Mouse (Mus musculus): ENCODE measurements around the gene Tnfrsf11a.

Gene Tnfrsf11a

DNA sequence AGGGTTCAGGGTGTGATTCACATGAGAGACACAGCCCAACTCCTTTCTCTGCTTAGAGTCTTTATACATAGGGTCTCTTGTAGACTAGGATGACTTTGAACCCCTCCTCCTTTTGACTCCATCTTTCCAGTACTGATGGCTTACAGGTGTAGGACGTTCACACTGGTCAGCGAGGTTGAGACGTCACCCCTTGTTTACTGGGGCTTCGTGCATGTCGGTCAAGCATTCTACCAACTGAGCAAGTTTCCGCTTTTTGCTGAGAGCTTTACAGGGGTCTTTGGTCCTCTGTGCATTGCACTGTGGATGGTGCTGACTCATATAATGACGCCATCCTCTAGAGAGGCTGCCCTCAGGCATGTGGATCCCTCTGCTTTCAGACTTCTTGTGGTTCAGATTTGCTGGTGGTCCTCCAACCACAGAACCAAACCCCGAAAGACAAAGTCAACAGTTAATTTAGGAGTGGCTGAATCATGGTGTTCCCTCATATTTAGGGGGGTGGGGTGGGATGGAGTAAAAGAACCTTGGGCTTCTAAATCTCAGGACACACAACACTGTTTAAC is 47.3 kb downstream of the Tnfrsf11a start:
- no peak for DNase-seq (ENCODE audit: low spot score)

- DNase-seq (ENCODE audit: low spot score): no peak
Observed at GRCm38 (mm10) chr1:105829171-105829570, 48.7 kb downstream of the Tnfrsf11a start.

DNA sequence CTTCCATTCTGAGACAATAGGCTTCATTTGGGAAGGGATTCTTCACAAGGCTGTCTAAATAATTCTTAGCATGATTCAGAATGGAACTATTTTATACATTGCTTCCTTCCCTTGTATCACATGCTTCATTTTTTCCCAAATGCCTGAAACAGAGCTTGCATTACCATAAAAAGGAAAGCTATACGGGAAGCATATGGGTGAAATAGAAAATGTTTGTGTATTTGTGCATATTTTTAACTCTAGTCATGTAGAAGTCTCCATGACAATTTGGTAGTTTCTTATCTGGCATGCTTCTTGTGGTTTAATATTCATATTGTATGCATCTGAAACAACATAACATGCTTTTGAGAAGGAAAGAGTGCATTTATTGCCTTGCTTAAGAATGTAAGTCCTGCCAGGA is 52.3 kb downstream of the Tnfrsf11a start:
- no peak for DNase-seq (ENCODE audit: low spot score)

- DNase-seq (ENCODE audit: low spot score): no peak
Observed at GRCm38 (mm10) chr1:105842950-105843349, 62.4 kb downstream of the Tnfrsf11a start.

DNA sequence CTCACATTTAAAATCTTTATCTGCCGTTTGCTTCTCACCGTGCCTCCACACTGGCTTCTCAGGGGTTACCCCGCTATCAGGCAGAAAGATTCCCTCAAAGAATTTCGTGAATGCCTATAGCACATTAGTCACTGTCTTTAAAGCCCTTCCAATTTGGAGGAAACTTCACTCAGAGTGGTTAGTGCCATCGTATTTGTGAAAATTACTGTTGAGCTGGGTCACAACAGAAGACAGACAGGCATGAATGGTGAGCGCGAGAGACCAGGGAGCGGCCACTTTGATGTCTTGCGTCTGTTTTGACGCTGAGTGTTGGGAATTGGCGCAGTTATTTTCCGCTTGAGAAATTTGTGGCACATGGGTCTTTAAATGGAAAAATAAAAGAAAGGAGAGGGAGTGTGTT is 62.9 kb downstream of the Tnfrsf11a start:
- no peak for DNase-seq (ENCODE audit: low spot score)

DNA sequence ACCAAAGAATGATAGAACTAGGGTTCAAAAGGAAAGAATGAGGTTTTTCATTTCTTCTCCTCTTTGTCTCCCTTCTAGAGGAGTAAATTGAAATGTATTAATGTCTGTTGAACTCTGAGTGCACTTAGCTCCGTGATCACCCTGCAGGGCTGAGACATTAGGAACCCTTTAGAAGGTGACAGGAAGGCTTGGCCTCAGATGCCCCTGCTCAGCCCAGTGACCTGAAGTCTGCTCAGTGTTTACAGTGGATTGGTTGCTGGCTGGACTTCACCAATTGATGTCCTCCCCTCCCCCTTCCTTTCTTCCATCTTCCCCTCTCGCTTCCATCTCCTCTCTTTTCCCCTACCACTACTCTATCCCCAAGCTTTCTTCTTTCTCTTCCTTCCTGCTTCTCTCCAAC is 63.3 kb downstream of the Tnfrsf11a start:
- no peak for DNase-seq (ENCODE audit: low spot score)

DNA sequence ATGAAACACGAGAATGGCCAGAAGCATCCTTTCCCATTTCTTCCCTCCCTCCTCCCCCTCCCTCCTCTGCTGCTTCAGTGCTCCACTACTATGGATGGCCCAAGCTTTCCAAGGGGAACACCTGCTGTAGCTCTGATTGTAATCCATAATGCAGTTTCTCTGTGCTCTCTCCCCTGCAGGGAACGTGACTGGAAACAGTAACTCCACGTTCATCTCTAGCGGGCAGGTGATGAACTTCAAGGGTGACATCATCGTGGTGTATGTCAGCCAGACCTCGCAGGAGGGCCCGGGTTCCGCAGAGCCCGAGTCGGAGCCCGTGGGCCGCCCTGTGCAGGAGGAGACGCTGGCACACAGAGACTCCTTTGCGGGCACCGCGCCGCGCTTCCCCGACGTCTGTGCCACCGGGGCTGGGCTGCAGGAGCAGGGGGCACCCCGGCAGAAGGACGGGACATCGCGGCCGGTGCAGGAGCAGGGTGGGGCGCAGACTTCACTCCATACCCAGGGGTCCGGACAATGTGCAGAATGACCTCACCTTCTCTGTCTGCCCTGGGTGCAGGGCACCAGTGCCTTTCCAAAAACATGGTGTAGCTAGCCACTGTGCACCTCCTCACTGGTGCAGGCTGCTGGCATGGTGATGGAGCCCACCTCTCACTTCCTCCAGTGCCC is 64.0 kb downstream of the Tnfrsf11a start:
- no peak for DNase-seq (ENCODE audit: low spot score)

DNA sequence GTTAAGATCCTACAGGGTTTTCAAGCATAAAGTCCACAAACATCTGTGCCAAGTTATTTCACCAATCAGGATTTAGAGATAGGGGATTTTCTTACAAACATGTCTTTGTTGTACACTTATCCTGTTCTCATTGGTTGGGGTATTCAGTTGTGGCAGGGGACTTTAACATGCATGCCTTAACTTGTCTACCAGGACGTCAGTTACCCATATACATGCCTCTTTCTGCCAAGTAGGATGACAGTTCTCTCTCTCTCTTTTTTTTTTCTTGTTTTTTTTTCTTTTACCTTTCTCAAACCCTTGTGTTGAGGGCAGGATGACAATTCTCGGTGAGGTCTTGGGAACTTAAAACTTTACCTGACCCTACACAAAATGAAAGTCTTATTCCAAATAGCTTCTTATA is 65.9 kb downstream of the Tnfrsf11a start:
- DNase-seq (ENCODE audit: low spot score): no peak

GRCm38 (mm10) chr1:105848806-105849205 is 68.3 kb downstream of the Tnfrsf11a start:
- no peak for DNase-seq (ENCODE audit: low spot score)

- DNase-seq (ENCODE audit: low spot score): no peak
Observed at GRCm38 (mm10) chr1:105851341-105851740, 70.8 kb downstream of the Tnfrsf11a start.

- DNase-seq (ENCODE audit: low spot score): no peak
Observed at GRCm38 (mm10) chr1:105859740-105860139, 79.2 kb downstream of the Tnfrsf11a start.

DNA sequence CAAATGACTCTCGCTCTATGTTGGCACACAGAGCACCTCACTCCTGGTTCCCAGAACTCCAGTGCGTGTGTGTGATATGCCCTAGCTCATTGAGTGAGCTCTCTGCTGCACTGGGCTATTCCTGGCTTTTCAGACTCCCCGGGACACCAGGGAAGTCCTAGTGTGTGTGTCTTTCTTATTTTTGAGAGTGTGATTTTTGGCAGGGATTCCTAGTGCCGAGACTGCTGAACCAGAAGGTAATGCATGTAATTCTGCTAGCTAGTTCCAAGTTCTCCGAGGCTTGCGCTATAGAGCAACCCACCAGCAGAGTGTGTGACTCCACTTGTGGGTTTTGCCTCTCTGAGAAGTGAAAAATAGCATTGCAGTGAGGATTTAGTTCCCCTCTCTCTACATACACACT is 96.1 kb downstream of the Tnfrsf11a start:
- no peak for DNase-seq (ENCODE audit: low spot score)

GRCm38 (mm10) chr1:105877808-105878207 is 97.3 kb downstream of the Tnfrsf11a start:
- DNase-seq (ENCODE audit: low spot score): no peak

- DNase-seq (ENCODE audit: low spot score): no peak
Observed at GRCm38 (mm10) chr1:105878416-105878815, 97.9 kb downstream of the Tnfrsf11a start.

- DNase-seq (ENCODE audit: low spot score): no peak
Observed at GRCm38 (mm10) chr1:105880555-105881304, 100.2 kb downstream of the Tnfrsf11a start.

GRCm38 (mm10) chr1:105881466-105881865 is 100.9 kb downstream of the Tnfrsf11a start:
- DNase-seq (ENCODE audit: low spot score): no peak

DNA sequence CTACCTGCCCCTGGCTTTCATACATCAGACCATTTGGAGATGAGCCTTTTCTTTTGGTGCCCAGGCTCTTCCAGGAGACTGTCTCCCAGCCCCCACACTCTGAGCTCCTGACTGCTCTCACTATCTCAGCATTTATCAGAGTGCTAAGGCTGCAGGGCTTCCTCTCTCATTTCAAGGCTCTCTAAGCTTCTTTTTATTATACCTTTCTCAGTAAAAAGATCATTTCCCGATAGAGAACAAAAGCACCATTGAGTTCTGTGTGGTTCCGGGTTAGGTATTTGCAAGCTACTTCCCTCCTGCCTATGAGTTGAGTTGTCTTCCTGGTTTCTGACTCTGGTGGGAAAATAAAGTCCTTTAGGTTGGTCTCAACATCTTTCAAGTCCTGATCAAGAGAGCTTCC is 103.0 kb downstream of the Tnfrsf11a start:
- no peak for DNase-seq (ENCODE audit: low spot score)

DNA sequence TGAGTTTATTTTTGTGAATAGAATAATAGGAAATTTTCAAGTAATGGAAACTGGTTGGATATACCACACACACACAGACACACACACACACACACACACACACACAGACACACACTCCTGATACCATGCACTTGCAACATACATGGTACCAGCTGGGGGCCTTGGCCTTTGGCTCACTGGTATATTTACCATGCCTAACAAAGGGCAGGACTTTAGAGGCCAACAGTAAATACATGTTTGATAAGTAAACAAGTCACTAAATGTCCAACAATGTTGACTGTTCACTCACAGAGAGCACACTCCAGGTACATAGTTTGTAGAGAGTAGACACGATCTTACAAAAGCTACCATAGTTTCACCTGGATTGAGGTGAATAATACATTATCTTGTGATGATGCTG is 104.6 kb downstream of the Tnfrsf11a start:
- no peak for DNase-seq (ENCODE audit: low spot score)

GRCm38 (mm10) chr1:105885575-105885974 is 105.1 kb downstream of the Tnfrsf11a start:
- DNase-seq (ENCODE audit: low spot score): no peak

DNA sequence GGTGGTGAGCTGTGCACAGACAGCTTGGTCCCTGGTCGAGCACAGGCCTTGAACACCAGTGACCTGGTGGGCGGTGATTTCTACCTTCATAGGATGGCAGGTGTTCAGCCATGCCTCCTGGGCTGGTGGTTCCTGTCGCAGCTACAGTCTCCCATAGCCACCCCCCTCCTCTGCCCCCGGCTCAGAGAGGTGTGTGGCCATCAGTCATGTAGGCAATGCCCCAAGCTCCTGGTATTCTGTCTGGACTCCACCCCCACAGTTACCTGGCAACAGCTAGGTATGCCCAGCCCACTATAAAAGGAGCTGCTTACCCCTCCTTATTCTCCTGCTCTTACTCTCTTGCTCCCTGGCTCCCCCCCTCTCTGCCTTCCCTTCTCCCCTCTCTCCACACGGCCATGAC is 105.8 kb downstream of the Tnfrsf11a start:
- no peak for DNase-seq (ENCODE audit: low spot score)

GRCm38 (mm10) chr1:105891032-105891725 is 110.7 kb downstream of the Tnfrsf11a start:
- peak; percentile 33 for DNase-seq (ENCODE audit: low spot score)

GRCm38 (mm10) chr1:105895019-105895418 is 114.5 kb downstream of the Tnfrsf11a start:
- DNase-seq (ENCODE audit: low spot score): no peak
